Mouse (Mus musculus) adrenal gland, adult 18-20 months (tissue): ENCODE data around the gene Mst1. TPM values are rescaled to one million over a fixed set of nuclear protein-coding genes. Genes with fewer than 3 reads are reported as not detected.

ENCODE experiments used
- DNase-seq, 2 experiments: peaks; one replicate each; pipeline ENCODE4 v3.0.0; 2021 to 2022; ENCODE audit warnings: low spot score in 2 of 2
- microRNA-seq, 2 experiments: library from miRNA; unstranded; fragments of <30 nt; microRNA quantifications; one replicate each; pipeline ENCODE4 v1.2.0; 2021; ENCODE audit warnings: borderline number of aligned reads in 2 of 2
- total RNA-seq, 2 experiments: library from RNA; stranded (reverse); gene quantifications; 1 replicate in 1 of 2; 2 replicates in 1 of 2; pipeline ENCODE4 v1.2.3; 2021

Gene Mst1
- total RNA-seq, 2 experiments from 2014 or later, result 0.23 TPM; not detected in 1

- DNase-seq, result no peak
Observed at GRCm38 (mm10) chr9:108128248-108128647, 48.0 kb downstream of the Mst1 start.

DNA sequence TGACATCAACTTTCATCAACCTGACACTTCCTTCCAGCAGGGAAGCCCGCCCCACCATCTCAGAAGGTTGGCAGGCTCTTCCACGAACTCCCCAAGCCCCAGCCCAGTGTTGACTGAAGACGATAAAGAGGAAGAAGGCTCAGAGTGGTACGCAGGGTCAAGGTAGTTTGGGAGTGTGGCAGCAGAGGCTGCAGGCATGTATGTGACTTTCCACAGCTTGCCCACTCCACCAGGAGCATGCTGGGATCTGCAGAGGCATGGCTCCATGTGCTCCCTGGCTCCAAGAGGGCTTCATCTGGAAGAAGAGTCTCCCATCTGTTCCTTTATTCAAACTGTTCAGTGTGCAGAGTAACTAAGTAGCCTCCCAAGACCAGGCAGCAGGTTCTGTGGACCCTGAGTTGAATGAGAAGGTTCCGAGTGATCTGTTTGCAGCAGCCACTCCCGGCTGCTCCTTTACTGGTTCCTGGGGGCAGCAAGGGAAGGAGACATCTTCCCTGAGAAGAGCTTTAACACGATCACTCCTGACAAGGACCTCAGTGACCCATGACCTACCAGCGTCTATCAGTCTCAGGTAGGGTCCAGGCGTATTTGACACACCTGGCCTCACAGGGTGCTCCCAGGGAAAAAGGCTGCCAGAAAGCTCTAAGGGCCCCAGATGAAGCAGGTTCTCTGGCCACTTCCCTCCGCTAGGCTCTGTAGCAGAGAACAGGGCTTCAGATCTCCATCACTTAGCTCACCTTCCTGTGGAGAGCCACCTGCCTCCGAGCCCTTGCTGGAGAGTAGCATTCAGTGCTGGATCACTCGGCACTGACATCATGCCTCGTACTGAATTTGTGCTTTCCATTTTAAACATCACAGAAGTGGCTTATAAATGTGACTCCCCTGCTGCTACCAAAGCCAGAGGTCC is 49.1 kb downstream of the Mst1 start:
- DNase-seq, result no peak

DNA sequence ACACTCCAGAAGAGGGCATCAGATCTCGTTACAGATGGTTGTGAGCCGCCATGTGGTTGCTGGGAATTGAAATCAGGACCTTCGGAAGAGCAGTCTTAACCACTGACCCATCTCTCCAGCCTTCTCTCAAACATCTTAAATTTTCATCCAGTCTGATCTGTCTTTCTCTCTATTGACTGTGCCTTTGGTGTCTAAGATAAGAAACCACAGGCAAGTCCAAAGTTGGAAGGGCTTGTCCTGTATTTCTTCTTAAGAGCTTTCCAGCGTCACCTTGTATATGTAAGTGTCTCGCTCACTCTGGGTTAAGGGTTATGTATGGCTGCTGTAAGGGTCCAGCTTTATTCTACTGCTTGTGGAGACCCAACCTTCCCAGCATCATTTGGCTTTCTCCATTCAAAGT is 51.3 kb downstream of the Mst1 start:
- DNase-seq, result no peak

DNA sequence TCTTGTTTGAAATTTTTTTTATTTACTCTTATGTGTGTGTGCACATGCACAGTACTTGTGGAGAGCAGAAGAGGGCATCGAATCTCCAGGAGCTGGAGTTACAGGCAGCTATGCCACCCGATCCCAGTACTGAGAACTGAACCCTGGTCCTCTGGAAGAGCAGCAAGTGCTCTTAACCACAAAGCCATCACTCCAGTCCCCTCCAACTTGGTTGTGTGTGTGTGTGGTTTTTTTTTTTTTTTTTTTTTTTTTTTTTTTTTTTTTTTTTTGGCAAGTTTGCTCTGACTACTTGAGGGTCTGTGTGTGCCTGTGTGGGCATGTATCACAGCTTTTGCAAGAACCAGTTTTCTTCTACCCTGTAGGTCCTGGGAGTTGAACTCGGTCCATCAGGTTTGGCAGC is 52.1 kb downstream of the Mst1 start:
- DNase-seq, result no peak

DNA sequence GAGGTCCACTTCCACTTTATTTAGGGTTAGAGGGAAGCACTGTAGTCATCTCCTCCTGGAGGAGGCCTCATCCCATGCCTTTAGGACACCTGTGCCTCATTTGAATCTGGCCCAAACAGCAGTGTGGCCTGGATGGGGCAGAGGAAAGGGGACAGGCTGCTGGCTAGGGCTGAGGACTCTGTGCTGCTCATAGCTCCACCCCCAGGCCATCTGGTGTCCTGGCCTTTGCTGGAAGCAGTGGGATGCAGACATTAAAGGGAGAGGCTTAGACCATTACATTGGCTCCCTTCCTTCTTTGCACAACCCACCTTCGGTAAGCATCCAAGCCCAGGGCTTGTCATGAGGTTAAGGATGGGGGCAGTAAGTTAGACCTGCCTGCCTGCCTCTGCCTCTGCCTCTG is 53.2 kb downstream of the Mst1 start:
- DNase-seq, result no peak

Small RNA genes lying within 50 kb of the gene (microRNA-seq; reads per million reads assigned to microRNA genes)
- gene Gm47303, result 0 reads per million in 2 experiments
- 0 reads per million in 2 experiments for gene Mir7088

Other genes with a start within 250 kb of the Mst1 start
- gene Rbm6, start 207.2 kb upstream of the Mst1 start, total RNA-seq, result 10 to 100 TPM; 48.3 to 52.8 TPM
- 10 to 100 TPM; 18.8 to 21.5 TPM for gene Mon1a, start 192.3 kb upstream of the Mst1 start, total RNA-seq
- gene Mst1r, start 173.6 kb upstream of the Mst1 start, total RNA-seq, result 10 to 100 TPM; 10.8 to 11.4 TPM
- gene Actl11, start 152.0 kb upstream of the Mst1 start, total RNA-seq, result not detected
- gene Camkv, start 144.8 kb upstream of the Mst1 start, total RNA-seq, result 1 to 10 TPM; 4.2 to 6.2 TPM
- gene Traip, start 130.3 kb upstream of the Mst1 start, total RNA-seq, result 1 to 10 TPM; 1.0 to 1.1 TPM
- 10 to 100 TPM; 14.2 to 22.1 TPM for gene Uba7, start 104.9 kb upstream of the Mst1 start, total RNA-seq
- under 1 TPM in 1 of 2 experiments, not detected in 1; 0.29 TPM for gene Gm20661, start 97.4 kb upstream of the Mst1 start, total RNA-seq
- 1 to 10 TPM; 4.3 to 6.4 TPM for gene Inka1, start 94.6 kb upstream of the Mst1 start, total RNA-seq
- 1 to 10 TPM in 1 of 2 experiments, not detected in 1; 1.2 TPM for gene Cdhr4, start 87.9 kb upstream of the Mst1 start, total RNA-seq
- 1 to 10 TPM in 1 of 2 experiments, not detected in 1; 2.4 TPM for gene Gm20662, start 84.1 kb upstream of the Mst1 start, total RNA-seq
- gene Ip6k1, start 77.9 kb upstream of the Mst1 start, total RNA-seq, result 100 to 1,000 TPM; 112 to 126 TPM
- 10 to 100 TPM; 19.8 to 20.1 TPM for gene Gmppb, start 31.2 kb upstream of the Mst1 start, total RNA-seq
- gene Amigo3, start 27.3 kb upstream of the Mst1 start, total RNA-seq, result 1 to 10 TPM; 2.0 to 3.5 TPM
- 10 to 100 TPM; 54.0 to 63.2 TPM for gene Rnf123, start 2.9 kb downstream of the Mst1 start, total RNA-seq
- 10 to 100 TPM; 71.8 to 86.6 TPM for gene Apeh, start 14.2 kb downstream of the Mst1 start, total RNA-seq
- 1 to 10 TPM; 1.8 to 3.1 TPM for gene Bsn, start 109.9 kb downstream of the Mst1 start, total RNA-seq
- gene Dag1, start 183.5 kb downstream of the Mst1 start, total RNA-seq, result 100 to 1,000 TPM; 136 to 137 TPM
- 10 to 100 TPM; 19.0 to 29.2 TPM for gene Nicn1, start 210.0 kb downstream of the Mst1 start, total RNA-seq
- gene Amt, start 216.4 kb downstream of the Mst1 start, total RNA-seq, result 1 to 10 TPM; 4.2 to 5.8 TPM
- 100 to 1,000 TPM; 356 to 357 TPM for gene Rhoa, start 225.7 kb downstream of the Mst1 start, total RNA-seq
- 10 to 100 TPM; 36.1 to 36.2 TPM for gene Tcta, start 225.7 kb downstream of the Mst1 start, total RNA-seq